Mouse (Mus musculus): ENCODE measurements at regions not wholly inside any gene's neighbourhood (a gene's known extent, or its start where the extent isn't known, plus 50 kb on each side); places are given as distances from the start of the nearest gene placed in this dataset.

- no peak for ATAC-seq (ENCODE audit: insufficient number of reproducible peaks, low FRiP score, low TSS enrichment)
Observed at GRCm38 (mm10) chr2:117541471-117541870, 198.7 kb upstream of the Rasgrp1 start.

GRCm38 (mm10) chr2:117542298-117542697 is 199.5 kb upstream of the Rasgrp1 start:
- no peak for ATAC-seq (ENCODE audit: insufficient number of reproducible peaks, low FRiP score, low TSS enrichment)

- ATAC-seq (ENCODE audit: insufficient number of reproducible peaks, low FRiP score, low TSS enrichment): no peak
Observed at GRCm38 (mm10) chr2:117543301-117543782, 200.5 kb upstream of the Rasgrp1 start.

GRCm38 (mm10) chr2:117548273-117548672 is 205.5 kb upstream of the Rasgrp1 start:
- no peak for ATAC-seq (ENCODE audit: insufficient number of reproducible peaks, low FRiP score, low TSS enrichment)

GRCm38 (mm10) chr2:117556301-117556700 is 213.5 kb upstream of the Rasgrp1 start:
- no peak for ATAC-seq (ENCODE audit: insufficient number of reproducible peaks, low FRiP score, low TSS enrichment)

- no peak for ATAC-seq (ENCODE audit: insufficient number of reproducible peaks, low FRiP score, low TSS enrichment)
Observed at GRCm38 (mm10) chr2:117570987-117571386, 228.2 kb upstream of the Rasgrp1 start.

GRCm38 (mm10) chr2:117587381-117587780 is 244.6 kb upstream of the Rasgrp1 start:
- no peak for ATAC-seq (ENCODE audit: insufficient number of reproducible peaks, low FRiP score, low TSS enrichment)

GRCm38 (mm10) chr2:117595028-117595427 is 252.2 kb upstream of the Rasgrp1 start:
- no peak for ATAC-seq (ENCODE audit: insufficient number of reproducible peaks, low FRiP score, low TSS enrichment)

- no peak for ATAC-seq (ENCODE audit: insufficient number of reproducible peaks, low FRiP score, low TSS enrichment)
Observed at GRCm38 (mm10) chr2:117597573-117597972, 254.8 kb upstream of the Rasgrp1 start.

- no peak for ATAC-seq (ENCODE audit: insufficient number of reproducible peaks, low FRiP score, low TSS enrichment)
Observed at GRCm38 (mm10) chr2:117614772-117615171, 272.0 kb upstream of the Rasgrp1 start.

- no peak for ATAC-seq (ENCODE audit: insufficient number of reproducible peaks, low FRiP score, low TSS enrichment)
Observed at GRCm38 (mm10) chr2:117618063-117618462, 275.3 kb upstream of the Rasgrp1 start.

- no peak for ATAC-seq (ENCODE audit: insufficient number of reproducible peaks, low FRiP score, low TSS enrichment)
Observed at GRCm38 (mm10) chr2:117623955-117624354, 281.2 kb upstream of the Rasgrp1 start.

- ATAC-seq (ENCODE audit: insufficient number of reproducible peaks, low FRiP score, low TSS enrichment): no peak
Observed at GRCm38 (mm10) chr2:117634906-117635305, 292.1 kb upstream of the Rasgrp1 start.

- no peak for ATAC-seq (ENCODE audit: insufficient number of reproducible peaks, low FRiP score, low TSS enrichment)
Observed at GRCm38 (mm10) chr2:117637397-117637796, 294.6 kb upstream of the Rasgrp1 start.

GRCm38 (mm10) chr2:117652101-117652500 is 309.3 kb upstream of the Rasgrp1 start:
- ATAC-seq (ENCODE audit: insufficient number of reproducible peaks, low FRiP score, low TSS enrichment): no peak

GRCm38 (mm10) chr2:117652647-117653046 is 309.8 kb upstream of the Rasgrp1 start:
- ATAC-seq (ENCODE audit: insufficient number of reproducible peaks, low FRiP score, low TSS enrichment): no peak

GRCm38 (mm10) chr2:117656546-117657175 is 313.9 kb upstream of the Rasgrp1 start:
- ATAC-seq (ENCODE audit: insufficient number of reproducible peaks, low FRiP score, low TSS enrichment): no peak

GRCm38 (mm10) chr2:117660217-117660924 is 317.6 kb upstream of the Rasgrp1 start:
- no peak for ATAC-seq (ENCODE audit: insufficient number of reproducible peaks, low FRiP score, low TSS enrichment)

- no peak for ATAC-seq (ENCODE audit: insufficient number of reproducible peaks, low FRiP score, low TSS enrichment)
Observed at GRCm38 (mm10) chr2:117662653-117663052, 319.9 kb upstream of the Rasgrp1 start.

- no peak for ATAC-seq (ENCODE audit: insufficient number of reproducible peaks, low FRiP score, low TSS enrichment)
Observed at GRCm38 (mm10) chr2:117666528-117666927, 323.7 kb upstream of the Rasgrp1 start.

GRCm38 (mm10) chr2:117668137-117668536 is 325.3 kb upstream of the Rasgrp1 start:
- ATAC-seq (ENCODE audit: insufficient number of reproducible peaks, low FRiP score, low TSS enrichment): no peak

- no peak for ATAC-seq (ENCODE audit: insufficient number of reproducible peaks, low FRiP score, low TSS enrichment)
Observed at GRCm38 (mm10) chr2:117674877-117675276, 332.1 kb upstream of the Rasgrp1 start.
